Mouse (Mus musculus) kidney, postnatal 0 days (tissue): Measurements from ENCODE around the gene Vps50. TPM values are rescaled to one million over a fixed set of nuclear protein-coding genes. Genes with fewer than 3 reads are reported as not detected.
A peak's percentile ranks its signal among the peaks of the same experiment; 100 is the strongest.

Source experiments
- ATAC-seq: fragments of 200-750 bp; cut with Nextera tagmentation; replicated peaks from 2 replicates; pipeline ENCODE4 v1.8.0; 2017; ENCODE audit warnings: low read depth, moderate number of reproducible peaks, moderate TSS enrichment, moderate library complexity; ENCODE audit not compliant: low FRiP score
- DNase-seq: peaks from one replicate; pipeline ENCODE4 v3.0.0-alpha.2; 2016; ENCODE audit warnings: low spot score
- H3K27ac ChIP-seq: fragments of 300-500 bp; sonication (generic); 2 replicates; pipeline ENCODE4 v1.5.1; 2014; ENCODE audit warnings: mild to moderate bottlenecking
- H3K27me3 ChIP-seq: fragments of 300-500 bp; sonication (generic); 2 replicates; pipeline ENCODE4 v1.6.1; 2014; ENCODE audit warnings: low read length, mixed read lengths; ENCODE audit not compliant: insufficient read depth
- H3K36me3 ChIP-seq: fragments of 300-500 bp; sonication (generic); 2 replicates; pipeline ENCODE4 v1.6.1; 2014; ENCODE audit warnings: low read length, mixed read lengths; ENCODE audit not compliant: insufficient read depth
- H3K4me1 ChIP-seq: fragments of 300-500 bp; sonication (generic); replicated peaks from 2 replicates; pipeline ENCODE4 v1.6.1; 2014; ENCODE audit warnings: antibody characterized with exemption, low read length, mixed read lengths; ENCODE audit not compliant: insufficient read depth
- H3K4me2 ChIP-seq: fragments of 300-500 bp; sonication (generic); 2 replicates; pipeline ENCODE4 v1.6.1; 2014; ENCODE audit warnings: mild to moderate bottlenecking, low read length, moderate library complexity, mixed read lengths
- H3K4me3 ChIP-seq: fragments of 300-500 bp; sonication (generic); replicated peaks from 2 replicates; pipeline ENCODE4 v1.5.1; 2014; ENCODE audit warnings: low read depth, low read length
- H3K9ac ChIP-seq: fragments of 300-500 bp; sonication (generic); 2 replicates; pipeline ENCODE4 v1.6.1; 2014; ENCODE audit warnings: low read depth, low read length
- H3K9me3 ChIP-seq: fragments of 300-500 bp; sonication (generic); replicated peaks from 2 replicates; pipeline ENCODE4 v1.6.1; 2016; ENCODE audit warnings: low read length, inconsistent platforms, mixed read lengths
- CTCF ChIP-seq: IDR thresholded peaks from 2 replicates; pipeline ENCODE4 v1.5.1; 2016; ENCODE audit warnings: antibody characterized with exemption, low read depth, mild to moderate bottlenecking, moderate library complexity
- WGBS: fragments of 180-500 bp; shearing (Covaris S2); extraction: QIAGEN DNeasy Blood & Tissue Kit; methylation state at CpG from one replicate; pipeline ENCODE4 v1.1.7; 2014; 5-methylcytosine and 5-hydroxymethylcytosine counted together
- polyA plus RNA-seq: library from polyadenylated mRNA; unstranded; fragments of >200 nt; fragmentation: Nextera tagmentation; extraction: Ambion mirVana; gene quantifications from 2 replicates; pipeline ENCODE4 v1.2.1, GENCODE M21; 2015

Gene Vps50
- polyA plus RNA-seq, 1 experiment from 2014 or later: 21.8 TPM

DNA sequence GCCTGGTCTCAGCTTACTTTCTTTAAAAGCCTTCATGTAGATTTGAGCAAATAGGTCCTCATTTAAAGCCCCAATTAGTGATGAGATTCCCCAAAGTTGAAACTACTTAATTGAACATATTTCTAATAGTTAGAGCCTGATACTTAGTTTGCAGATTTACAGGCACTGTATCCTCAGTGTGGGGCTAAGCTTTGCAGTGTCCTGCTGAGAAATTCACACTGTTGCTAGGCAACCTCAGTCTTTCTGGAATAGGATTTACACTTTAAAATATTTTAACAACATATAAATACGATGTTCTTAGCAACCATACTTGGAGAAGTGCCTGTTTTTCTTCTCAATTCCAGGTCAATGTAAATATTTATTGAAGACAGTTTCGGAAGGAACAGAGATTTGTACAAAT, 21.9 kb upstream of the Vps50 start:
- no peak for DNase-seq
- no peak for TF ChIP-seq CTCF
- 63% methylated on average over 2 of the region's 2 CpGs for WGBS
- Histone ChIP-seq H3K4me2 (no peak overlapping the region), H3K36me3 (no peaks in the 10 kb centered on the region), H3K9ac (no peak overlapping the region), H3K27me3 (no peaks in the 10 kb centered on the region), H3K4me1 (no peaks in the 10 kb centered on the region), H3K4me3 (no peak overlapping the region), H3K9me3 (no peaks in the 10 kb centered on the region), H3K27ac (no peak overlapping the region)
- no peak for ATAC-seq

DNA sequence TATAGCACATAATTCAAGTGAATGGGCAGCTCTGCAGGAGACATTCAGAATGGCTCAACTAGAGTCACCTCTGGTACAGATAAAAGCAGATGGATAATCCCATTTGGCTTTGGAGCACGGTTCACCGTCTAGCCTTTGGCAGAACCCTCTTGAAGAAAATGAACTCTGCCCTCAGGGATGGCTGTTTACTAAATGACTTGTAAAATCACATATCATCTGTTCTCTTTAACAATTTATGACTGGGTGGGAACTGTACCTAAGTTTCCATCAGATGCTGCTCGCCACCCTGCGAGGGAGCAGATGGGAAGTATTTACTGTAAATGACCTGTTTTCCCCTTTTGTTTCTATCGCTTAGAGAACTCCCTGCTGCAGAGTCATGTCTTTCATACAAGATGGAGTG, 18.3 kb upstream of the Vps50 start:
- Histone ChIP-seq H3K27me3 (no peaks in the 10 kb centered on the region), H3K36me3 (no peaks in the 10 kb centered on the region), H3K9me3 (no peaks in the 10 kb centered on the region), H3K27ac (no peak overlapping the region), H3K4me2 (no peak overlapping the region), H3K4me3 (no peak overlapping the region), H3K9ac (no peak overlapping the region), H3K4me1 (no peaks in the 10 kb centered on the region)
- no peak for TF ChIP-seq CTCF
- ATAC-seq: no peak
- no peak for DNase-seq
- 55% methylated on average over 5 of the region's 5 CpGs for WGBS

DNA sequence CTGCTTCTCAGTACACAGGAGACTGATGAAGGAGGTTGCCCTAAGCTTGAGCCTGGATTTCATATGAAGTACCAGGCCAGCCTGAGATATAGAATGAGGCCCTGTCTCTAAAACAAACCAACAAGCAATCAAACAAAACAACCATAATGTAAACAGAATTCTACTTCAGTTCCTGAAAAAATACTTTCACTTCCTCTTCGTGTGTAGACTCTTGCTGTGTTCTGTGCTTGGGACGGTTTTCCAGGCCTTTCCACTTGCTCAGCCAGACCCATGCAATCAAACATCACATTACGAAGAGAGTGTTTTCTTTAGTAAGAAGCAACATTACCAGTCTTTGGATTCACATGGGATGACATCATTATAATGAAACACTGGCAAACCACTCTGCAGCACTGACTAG, 16.5 kb upstream of the Vps50 start:
- Histone ChIP-seq H3K36me3 (no peaks in the 10 kb centered on the region), H3K4me1 (no peaks in the 10 kb centered on the region), H3K9ac (no peak overlapping the region), H3K27ac (no peak overlapping the region), H3K4me2 (no peak overlapping the region), H3K9me3 (no peaks in the 10 kb centered on the region), H3K27me3 (no peaks in the 10 kb centered on the region), H3K4me3 (no peak overlapping the region)
- 73% methylated on average over 3 of the region's 3 CpGs for WGBS
- no peak for DNase-seq
- TF ChIP-seq CTCF: no peak
- no peak for ATAC-seq

DNA sequence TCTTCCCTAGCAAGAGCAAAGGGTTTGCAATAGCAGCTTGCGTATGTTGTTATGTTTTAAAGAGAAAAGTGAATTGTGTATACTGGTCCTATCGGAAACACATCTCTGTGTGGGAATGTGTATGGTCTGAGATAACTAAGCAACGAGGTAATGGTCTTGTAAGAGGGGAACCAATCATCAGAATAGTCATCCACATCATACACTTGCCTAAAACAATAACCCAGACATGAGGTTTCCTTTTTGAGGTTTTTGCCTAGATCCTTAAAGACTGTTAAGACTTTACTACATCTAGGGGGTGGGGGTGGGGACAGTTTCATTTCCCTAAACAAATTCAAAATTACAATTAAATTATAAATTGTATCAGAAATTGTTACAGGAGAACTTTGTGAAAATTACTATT, 13.0 kb upstream of the Vps50 start:
- Histone ChIP-seq H3K27ac (no peak overlapping the region), H3K9ac (no peak overlapping the region), H3K9me3 (no peaks in the 10 kb centered on the region), H3K36me3 (no peaks in the 10 kb centered on the region), H3K4me3 (no peak overlapping the region), H3K27me3 (no peaks in the 10 kb centered on the region), H3K4me2 (no peak overlapping the region), H3K4me1 (no peaks in the 10 kb centered on the region)
- no peak for DNase-seq
- ATAC-seq: no peak
- no peak for TF ChIP-seq CTCF
- 84% methylated on average over 3 of the region's 3 CpGs for WGBS

DNA sequence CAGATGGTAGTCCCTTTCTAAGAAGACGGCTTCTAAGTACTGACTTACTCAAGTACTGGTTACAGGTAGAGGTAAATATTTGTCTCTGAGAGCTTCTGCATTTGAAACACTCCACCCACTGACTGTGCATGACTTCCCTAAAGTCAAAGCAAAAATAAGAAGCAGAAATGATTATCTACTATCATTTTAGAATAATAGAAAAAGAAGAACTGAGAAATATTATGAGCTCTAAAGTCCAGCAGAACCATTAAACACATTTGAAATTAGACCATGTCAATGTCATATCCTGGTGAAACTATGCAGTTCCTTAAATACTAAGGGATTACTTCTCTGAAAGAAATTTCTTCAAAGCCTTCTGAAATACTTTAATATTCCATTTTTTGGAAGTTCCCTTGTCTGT, 10.8 kb upstream of the Vps50 start:
- Histone ChIP-seq H3K9ac (no peak overlapping the region), H3K27me3 (no peaks in the 10 kb centered on the region), H3K4me1 (no peaks in the 10 kb centered on the region), H3K36me3 (no peaks in the 10 kb centered on the region), H3K4me3 (no peak overlapping the region), H3K27ac (no peak overlapping the region), H3K4me2 (no peak overlapping the region), H3K9me3 (no peaks in the 10 kb centered on the region)
- no peak for TF ChIP-seq CTCF
- 77% methylated on average over 1 of the region's 1 CpGs for WGBS
- ATAC-seq (no peak), DNase-seq (no peak)

DNA sequence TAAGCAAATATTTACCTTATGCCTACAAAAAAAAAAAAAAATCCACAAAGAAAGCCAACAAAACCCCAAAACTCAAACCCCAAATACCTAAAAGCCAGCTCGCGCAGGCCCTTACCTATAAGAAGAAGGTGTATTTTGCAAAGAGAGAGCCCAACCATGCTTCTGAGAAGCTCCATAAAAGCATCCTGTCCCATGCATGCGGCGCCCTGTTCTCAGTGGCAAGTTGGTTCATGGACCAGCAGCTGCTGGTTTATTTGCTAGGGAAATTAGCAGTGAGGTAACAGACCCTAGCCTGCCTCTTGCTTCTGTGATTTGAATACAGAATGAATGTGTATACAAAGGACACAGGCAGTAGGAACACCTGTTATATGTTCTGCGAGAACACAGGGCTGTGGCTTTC, 3.9 kb upstream of the Vps50 start:
- DNase-seq: no peak
- Histone ChIP-seq H3K27ac (no peak overlapping the region), H3K4me1 (no peaks in the 10 kb centered on the region), H3K36me3 (no peaks in the 10 kb centered on the region), H3K4me3 (no peak overlapping the region), H3K9ac (no peak overlapping the region), H3K9me3 (no peaks in the 10 kb centered on the region), H3K4me2 (no peak overlapping the region), H3K27me3 (no peaks in the 10 kb centered on the region)
- ATAC-seq: no peak
- WGBS: 80% methylated on average over 5 of the region's 5 CpGs
- TF ChIP-seq CTCF: no peak

DNA sequence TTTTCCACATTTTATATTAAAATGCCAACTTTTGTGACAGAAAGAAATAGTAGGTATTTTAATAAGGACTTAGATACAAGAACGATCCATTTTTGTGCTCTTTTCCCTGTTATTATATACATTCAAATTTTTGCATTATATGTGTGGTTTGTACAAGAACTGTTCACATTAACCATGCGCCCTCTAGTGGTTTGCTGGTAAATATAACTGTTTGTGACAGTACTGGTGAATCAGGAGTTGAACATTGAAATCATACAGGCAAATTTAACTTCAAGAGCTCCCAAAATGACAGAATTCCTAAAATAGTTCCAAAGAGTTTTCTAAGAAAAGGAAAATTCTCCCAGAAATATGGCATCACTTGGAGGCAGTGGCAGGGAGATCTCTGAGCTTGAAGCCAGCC, 2.0 kb upstream of the Vps50 start:
- ATAC-seq: no peak
- Histone ChIP-seq H3K4me1 (no peaks in the 10 kb centered on the region), H3K9me3 (no peaks in the 10 kb centered on the region), H3K27ac (no peak overlapping the region), H3K36me3 (no peaks in the 10 kb centered on the region), H3K27me3 (no peaks in the 10 kb centered on the region), H3K4me3 (no peak overlapping the region), H3K4me2 (no peak overlapping the region), H3K9ac (no peak overlapping the region)
- TF ChIP-seq CTCF: peak; percentile 79
- peak; percentile 75 for DNase-seq
- WGBS: 5% methylated on average over 2 of the region's 2 CpGs
